Mouse (Mus musculus) E14TG2a.4 (cell line): ENCODE measurements around the gene Ephx3.

ENCODE experiments used
- CTCF ChIP-seq: conservative IDR thresholded peaks from 2 replicates; pipeline ENCODE4 v1.5.1; 2014; ENCODE audit warnings: low read length
- NANOG ChIP-seq: IDR thresholded peaks from 2 replicates; pipeline ENCODE4 v1.6.1; 2014; ENCODE audit warnings: borderline replicate concordance, low read length, mixed read lengths
- POU5F1 ChIP-seq: IDR thresholded peaks from 2 replicates; pipeline ENCODE4 v1.6.1; 2014; ENCODE audit warnings: low read length, borderline replicate concordance

- no peak for TF ChIP-seq CTCF
- no peak for TF ChIP-seq NANOG
- TF ChIP-seq POU5F1 = no peak
Measured at GRCm38 (mm10) chr17:32166687-32167086, 22.7 kb downstream of the Ephx3 start, which contains the start of gene Notch3.
